Mouse (Mus musculus) liver (tissue): ENCODE results near the gene Gpr3.

ENCODE experiments used
- DNase-seq: peaks from one replicate; pipeline ENCODE4 v3.0.0-alpha.2; 2020; ENCODE audit warnings: mixed read lengths

The Gpr3 gene

DNA sequence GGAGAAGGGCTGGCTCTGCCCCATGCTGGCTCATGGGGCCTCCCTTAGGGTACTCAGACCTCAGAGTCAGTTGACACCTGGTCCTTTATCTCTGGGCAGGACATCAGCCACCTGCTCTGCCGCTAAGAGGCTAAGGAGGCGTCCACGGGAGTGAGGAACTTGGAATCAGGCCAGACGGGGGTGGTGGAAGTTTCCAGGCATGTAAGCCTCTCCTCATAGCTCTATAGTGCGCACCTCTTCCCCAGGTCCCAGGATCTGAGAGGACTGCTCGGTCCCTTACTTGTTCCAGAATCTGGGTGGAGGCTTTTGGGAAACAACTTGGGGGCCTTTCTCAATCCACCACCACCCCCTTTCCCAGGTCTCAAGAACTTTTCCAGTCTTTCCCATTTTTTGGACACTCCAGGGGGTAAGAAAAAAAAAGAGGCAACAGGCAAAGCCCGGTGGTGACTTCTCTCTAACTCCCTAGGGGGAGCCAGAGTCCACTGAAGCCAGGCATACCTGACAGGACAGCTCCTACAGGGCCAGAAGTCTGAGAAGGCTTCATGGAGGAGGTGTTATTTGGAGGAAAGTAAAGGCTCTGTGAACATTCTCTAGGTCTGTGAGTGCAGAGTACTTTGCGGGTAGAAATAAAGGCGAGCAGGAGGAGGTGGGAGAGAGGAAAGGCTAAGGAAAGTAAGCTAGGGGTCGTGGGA lies 21.1 kb upstream of the Gpr3 start:
- peak; percentile 65 for DNase-seq

DNA sequence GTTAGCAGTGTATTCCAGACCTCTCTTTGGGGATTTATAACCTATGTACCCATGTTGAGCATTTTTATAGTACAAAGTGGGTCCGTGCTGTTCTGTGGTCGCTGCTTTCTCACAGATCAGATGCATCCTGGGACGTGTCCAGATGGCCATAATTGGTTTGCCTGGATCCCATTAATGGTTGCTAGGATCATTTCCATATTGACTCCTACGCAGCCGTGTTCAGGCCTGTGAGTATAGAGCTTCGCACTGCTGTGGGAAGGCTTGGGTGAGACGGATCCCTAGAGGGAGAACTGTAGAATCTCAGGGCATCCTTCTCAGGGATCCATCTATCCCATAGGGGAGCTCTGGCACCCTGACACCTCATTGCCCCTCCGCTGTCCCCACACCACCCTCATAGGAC lies 17.2 kb upstream of the Gpr3 start:
- no peak for DNase-seq

DNA sequence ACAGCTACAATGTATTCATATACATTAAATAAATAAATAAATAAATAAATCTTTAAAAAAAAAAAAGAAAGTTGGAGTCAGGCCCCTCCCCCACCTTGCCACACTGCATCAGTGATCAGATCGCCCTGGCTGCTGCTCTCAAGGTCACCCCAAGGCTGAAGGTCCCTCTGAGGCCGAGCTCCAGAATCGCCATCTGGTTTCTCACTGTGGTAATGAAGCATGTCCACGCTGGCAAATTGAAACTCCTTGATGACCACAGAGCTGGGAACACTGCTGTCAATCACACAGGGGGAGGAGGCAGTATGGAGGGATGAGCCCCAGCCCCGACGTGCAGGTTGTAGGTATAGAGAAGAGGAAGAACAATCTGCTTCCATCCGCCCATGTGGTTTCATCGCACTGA lies 15.3 kb upstream of the Gpr3 start:
- no peak for DNase-seq

DNA sequence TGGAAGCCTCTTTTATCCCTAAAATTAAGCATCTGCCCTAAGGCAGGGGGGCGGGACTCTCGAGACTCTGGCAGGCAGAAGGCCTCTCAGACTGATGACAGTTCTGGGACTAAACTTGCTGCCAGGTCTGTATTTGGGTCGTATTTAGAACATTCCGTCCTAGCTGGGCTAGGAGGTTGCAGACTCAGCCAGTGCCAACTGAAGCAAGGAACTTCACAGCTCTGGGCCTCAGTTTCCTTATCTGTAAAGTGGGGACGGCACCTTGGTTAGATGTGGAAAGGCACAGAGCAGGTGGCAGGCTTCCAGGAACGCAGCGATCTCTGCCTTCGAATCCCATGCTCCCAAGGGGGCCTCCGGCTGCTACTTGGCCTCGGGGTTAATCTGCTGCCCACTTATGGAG lies 13.7 kb upstream of the Gpr3 start:
- no peak for DNase-seq

DNA sequence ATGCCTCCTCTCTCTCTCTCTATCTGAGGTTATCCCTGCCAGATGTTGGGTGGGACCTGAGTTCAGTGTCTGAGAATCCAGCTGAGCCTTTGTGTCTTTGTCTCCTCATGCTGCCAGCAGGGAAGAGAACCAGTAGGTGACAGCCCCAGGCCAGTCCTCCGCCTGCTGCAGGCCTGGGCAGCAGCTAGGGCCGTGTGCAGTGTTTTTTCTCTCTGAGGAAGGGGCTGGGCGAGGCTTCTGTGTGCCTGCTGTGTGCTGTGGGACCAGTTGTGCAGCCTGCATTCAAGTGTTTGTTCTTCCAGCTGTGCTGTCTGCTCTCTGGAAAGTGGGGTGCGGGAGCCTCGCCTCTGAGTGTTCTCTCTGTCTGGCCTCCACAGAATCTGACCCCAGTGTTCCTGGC lies 11.5 kb upstream of the Gpr3 start:
- DNase-seq = no peak

DNA sequence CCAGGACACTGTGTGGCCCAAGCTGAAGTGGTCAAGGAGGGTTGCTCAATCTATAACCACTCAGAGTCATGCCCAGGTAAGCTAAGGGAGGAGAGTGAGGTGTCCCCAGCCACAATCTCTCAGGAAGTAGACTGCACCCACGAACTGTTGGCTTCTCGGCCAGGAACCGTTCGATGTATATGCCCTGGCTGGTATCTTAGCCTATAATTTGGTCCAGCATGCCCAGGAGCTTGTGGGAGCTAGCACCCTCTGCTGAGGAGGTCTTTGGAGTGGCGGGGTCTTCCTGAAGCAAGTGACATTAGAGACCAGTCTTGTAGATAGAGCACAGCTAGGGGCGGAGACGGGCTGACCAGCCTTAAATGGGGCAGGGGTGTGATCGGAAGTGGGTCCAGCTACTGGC lies 9.4 kb upstream of the Gpr3 start:
- DNase-seq = no peak

DNA sequence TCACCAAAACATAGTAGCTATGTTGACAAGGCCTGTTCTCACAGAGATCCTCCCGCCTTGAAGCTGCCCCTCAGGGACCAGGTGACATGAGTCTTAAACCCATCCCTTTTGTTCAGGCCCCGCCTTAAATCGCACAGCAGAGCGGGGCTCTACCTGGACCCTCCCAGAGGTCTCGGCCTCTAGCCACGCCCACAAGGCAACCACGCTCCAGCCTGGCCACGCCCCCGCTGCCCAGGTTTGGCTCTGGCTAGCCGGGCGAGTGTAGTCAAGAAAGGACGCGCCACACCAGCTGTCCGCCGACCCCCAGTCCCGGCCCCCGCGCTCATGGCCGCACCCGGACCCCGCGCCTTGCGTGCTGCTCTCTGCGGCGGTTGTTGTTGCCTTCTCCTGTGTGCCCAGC lies 8.3 kb upstream of the Gpr3 start:
- peak; percentile 67 for DNase-seq

DNA sequence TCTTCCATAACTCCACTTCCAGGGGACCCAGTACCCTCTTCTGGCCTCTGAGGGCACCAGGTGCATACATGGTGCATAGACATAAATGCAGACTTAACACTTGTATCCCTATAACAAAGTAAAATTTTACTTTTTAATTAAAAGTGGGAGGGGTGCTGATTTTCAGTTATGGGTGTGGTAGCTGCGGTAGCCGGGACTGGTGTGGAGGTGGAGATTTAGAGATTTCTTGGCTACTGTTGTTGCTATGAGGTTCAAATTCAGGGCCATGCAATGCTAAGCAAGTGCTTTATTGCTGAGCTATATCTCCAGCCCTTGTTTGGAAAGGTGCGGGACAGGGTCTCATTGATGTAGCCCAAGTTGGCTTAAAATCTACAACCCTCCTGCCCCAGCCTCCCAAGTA lies 6.4 kb upstream of the Gpr3 start:
- DNase-seq = no peak

DNA sequence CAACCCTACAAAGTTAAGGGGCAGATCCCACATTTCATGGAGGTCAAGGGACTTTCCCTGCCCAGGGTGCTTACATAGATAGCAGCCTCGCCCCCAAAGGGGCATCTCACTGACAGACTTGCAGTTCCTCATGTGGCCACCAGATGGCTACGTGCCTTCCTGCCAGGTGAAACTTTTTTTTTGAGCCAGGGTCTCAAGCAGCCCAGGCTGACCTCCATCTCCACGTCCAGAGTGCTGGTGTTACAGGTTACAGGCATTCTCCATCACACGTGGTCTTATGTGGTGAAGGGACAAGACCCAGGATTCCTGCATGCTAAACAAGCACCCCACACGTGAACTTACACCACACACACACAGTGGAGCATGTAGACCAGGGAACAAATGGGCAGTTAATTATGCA lies 5.3 kb upstream of the Gpr3 start:
- peak; percentile 66 for DNase-seq

DNA sequence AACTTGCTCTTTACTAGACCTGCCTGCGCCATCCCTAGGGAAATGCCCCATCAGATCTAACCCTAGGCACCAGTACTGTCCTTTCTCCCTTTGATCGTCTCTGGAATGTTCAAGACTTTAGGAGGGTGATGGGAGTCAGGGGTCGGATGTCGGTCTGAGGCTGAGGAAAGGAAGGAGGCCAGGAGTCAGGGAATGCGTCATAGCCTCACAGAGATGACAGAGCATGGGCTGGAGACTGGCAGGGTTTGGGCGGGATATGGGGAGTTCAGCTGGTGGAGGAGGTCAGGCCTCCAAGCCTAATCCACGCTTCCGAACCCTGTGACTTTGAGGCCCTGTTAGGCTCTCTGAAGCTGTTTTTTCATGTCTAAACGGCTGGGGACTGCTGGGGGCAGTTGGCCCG lies 1.3 kb upstream of the Gpr3 start:
- no peak for DNase-seq

DNA sequence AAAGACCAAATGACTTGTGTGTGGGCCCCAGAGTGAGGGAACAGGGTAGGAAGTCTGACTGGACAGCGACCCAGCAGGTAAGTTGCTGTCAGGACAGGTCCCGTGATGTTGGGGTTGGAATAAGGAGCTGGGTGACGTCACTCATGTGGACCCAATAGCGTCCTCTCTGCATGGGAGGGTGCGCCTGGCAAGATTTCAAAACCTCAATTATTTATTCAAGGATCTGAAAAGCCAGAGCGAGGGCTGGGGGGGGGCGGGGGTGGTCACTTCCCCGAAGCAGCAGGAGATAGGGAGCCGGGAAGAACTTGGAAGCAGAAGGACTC lies 893 bp upstream of the Gpr3 start:
- no peak for DNase-seq

DNA sequence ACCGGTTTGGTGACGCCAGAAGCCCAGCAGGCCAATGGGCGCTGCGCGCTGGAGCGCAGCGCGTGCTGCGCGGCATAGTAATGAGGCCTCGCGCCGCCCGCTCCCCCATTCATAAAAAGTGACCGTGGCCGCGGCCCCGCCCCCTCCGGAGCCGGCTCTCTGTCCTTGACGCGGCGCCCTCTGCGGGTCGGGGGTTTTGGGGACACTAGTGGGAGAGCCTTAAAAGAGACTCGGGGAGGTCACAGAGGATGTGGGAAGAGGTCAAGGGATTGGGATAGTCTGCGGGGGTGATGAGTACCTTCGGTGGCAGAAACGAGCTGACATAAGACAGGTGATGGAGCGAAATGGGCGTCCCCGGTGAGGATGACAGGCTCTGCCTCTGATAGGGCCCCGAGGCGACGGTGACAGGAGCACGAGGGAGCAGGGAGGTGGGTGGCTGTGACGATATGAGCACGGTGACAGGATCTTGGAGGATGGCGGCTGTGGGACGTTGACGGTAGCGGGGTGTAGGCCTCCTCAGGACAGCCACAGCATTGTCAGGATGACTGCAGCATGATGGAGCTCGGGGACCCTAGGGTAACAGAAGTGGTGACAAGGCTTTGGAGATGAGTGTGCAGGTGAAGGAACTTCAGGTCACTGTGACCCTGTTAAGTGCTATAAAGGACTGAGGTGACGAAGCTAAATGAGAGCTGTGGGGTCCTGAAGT lies 379 bp upstream of the Gpr3 start:
- peak; percentile 79 for DNase-seq

DNA sequence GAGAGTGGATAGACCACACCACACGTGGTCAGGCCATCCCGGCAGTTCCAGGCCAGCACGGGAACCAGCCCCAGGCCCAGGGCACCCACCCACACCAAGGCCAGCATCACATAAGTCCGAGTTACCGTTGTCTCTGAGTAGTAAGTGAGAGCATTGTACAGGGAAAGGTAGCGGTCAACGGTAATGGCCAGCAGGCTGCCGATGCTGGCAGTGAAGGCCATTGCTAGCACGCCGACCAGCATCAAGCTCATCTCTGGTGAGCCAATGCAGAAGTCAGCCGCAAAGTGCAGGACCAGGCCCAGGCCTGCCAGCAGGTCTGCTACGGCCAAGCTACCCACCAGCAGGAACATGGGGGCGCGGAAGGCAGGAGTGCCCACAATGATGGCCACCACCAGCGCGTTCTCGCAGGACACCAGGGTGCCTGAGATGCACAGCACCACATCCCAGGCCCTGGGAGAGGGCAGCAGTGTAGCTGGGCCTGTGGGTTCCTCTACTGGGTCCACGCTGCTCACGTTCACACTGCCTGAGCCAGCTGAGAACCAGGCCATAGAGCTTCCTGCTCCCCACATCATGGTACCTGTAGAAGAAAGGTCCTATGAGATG lies 1.4 kb downstream of the Gpr3 start:
- no peak for DNase-seq

DNA sequence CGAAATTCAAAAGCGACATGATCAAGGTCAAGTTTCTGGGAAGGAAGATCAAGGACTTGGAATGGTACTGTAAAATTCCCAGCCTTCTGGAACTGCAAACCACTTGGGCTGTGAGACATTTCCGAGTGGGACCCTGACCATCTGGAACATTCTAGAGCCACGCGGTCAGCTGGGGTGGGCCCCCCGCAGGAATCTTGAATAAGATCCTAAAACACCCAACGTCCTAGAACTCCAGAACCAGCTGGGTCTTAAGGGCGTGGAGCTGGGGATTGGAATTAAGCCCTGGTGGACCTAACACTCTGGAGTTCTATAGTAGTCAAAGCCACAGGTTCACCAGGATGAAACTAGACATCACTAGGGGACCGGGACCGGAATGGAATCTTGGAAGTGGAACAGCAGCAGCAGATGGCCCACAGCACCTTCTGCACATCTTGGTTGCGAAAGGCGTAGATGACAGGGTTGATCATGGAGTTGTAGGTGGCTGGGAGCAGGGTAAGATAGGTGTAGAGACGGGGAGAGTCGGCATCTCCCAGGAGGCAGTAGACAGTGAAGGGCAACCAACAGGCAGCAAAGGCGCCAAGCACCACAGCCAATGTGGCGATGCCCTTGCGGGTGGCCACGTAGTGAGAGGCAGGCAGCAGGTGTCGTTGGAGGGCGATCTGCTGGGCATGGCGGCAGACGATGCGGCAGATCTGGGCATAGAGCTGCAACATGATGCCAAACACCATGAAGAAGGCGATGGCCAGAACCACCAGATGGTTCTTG lies 2.1 kb downstream of the Gpr3 start:
- DNase-seq = no peak

DNA sequence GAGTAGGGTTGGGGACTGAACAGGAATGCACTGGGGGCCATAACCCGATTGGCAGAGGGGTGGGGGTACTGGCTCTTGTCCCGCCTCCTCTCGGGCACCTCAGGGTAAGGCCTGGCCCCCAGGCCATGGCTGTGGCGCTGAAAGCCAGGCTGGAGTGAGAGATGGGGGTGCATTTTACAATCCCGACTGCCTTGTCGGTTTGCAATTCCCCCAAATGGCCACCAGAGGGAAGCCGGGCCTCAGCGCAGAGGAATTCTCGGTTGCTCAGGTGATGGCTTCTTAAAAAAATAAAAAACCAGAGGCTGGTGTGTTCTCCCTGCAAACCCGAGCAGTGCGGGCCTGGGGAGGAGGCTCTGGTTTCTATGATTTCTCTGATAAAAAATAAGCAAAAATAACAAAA lies 3.0 kb downstream of the Gpr3 start:
- DNase-seq = peak; percentile 62

DNA sequence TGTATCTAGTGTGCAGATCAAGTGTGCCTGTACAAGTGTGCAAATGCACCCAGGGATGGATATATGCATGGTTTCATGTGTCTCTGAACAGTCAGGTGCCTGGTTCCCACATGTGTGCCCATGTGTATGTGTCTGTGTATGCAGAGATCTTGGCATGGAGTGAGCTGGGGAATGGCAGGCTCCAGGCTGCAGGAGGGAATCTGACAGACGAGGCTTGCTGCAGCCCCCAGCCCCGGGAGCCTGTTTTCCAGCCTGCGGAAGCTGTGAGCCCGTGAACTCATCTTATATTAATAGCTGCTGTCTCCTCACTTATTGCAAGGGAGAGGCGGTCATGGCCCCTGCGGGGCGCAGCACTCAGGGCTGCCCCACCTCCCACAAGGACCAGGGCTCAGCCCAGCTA lies 8.0 kb downstream of the Gpr3 start:
- no peak for DNase-seq

DNA sequence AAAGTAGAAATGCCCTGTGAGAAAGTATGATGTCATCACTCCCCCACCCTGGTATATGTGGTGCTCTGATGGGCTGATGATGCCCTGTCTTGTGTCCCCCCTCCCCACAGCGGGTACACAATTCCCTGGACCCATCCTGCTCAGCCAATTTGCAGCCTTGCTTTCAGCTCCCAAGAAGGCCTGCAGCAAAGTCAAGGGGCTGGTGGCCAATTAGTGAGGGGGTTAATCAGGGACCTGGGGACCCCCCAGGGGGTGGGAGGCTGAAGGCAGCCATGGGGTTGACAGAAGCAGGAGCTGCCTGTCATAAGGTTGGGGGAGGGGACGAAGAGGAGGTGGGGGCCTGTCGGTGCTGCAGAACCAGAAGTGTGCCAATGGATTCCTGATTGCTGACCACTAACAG lies 8.7 kb downstream of the Gpr3 start:
- DNase-seq = no peak

DNA sequence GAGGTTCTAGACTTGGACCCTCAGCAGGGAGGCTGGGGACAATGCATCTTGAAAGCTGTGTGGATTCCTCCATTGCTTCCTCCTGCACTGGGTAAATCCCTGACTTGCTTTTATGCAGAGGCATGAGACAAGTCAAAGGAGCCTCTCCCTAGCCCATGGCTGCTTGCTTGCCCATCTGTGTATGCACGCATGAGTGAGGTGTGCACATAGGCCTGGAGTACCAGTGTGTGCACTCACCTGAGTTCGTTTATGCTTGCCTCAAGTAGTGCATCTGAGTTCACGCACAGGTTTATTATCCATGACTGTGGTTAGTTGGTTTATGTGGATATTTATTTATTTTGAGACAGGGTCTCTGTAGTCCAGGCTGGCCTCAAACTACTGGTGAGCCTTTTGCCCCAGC lies 10.1 kb downstream of the Gpr3 start:
- DNase-seq = no peak

DNA sequence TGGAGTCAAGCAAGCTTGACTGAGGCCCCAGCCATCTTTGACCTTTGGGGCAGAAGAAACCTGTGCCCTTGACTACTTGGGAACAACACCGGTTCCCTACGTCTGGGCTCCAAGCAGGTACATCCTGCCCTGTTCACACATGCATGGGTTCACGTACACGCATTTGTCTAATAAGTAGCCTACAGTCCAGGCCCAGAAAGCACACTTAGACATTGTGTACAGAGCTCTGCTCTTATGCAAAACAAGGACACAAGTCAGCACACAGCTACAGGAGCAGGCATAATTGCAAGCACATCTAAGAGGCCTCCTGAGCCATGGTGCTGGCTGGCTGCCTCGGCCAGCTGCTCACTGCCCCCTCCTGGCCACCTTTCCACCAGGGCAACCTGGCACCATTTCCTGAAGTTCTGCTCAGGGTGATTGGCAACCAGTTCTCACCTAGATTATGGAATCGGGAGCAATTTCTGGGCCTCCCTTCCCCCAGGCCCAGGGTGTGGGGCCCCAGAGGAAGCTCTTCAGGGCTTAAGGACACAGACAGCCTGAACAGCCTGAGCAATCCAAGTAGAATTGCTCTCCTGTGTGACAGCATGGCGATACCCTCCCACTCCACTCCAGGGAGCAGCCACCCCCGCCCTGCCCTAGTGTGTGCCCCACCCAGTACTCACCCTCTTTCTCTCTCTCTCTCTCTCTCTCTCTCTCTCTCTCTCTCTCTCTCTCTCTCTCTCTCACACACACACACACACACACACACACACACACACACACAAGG lies 11.1 kb downstream of the Gpr3 start:
- DNase-seq = peak; percentile 38

DNA sequence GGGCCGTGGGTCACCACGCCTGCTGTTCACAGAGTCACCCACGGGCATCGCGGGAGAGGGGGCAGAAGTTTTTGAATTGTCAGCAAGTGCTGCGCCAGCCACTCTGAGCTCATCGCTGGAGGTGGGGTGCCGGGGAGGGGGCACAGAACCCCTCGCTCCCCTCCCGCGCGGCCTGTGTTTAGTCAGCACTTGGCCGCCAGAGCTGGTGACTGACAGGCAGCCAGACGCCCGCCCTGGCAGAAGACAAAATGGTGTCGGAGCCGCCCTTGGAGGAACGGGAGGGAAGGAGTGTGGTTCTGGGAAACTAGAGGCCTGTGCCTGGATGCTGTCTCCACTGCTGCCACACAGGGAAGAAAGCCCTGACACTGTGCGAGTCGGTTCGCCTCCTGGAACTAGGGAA lies 12.0 kb downstream of the Gpr3 start:
- no peak for DNase-seq

DNA sequence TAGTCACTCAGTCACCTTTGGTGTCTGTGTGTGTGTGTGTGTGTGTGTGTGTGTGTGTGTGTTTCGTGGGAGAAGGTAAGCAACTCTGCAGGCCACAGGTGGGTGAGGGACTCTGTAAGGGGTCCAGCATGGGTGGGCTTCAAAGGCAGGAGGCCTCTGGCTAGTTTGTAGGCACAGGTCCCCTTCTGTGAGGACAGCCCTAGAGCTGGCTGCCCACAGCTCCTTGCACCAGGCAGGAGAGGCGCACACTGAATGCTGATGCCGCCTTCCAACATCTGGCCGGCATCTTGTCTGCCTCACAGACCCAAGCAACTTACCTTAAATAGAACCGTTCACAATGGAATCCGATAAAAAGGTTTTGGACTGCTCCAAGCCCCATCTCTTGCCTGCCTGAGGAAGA lies 12.6 kb downstream of the Gpr3 start:
- DNase-seq = no peak

DNA sequence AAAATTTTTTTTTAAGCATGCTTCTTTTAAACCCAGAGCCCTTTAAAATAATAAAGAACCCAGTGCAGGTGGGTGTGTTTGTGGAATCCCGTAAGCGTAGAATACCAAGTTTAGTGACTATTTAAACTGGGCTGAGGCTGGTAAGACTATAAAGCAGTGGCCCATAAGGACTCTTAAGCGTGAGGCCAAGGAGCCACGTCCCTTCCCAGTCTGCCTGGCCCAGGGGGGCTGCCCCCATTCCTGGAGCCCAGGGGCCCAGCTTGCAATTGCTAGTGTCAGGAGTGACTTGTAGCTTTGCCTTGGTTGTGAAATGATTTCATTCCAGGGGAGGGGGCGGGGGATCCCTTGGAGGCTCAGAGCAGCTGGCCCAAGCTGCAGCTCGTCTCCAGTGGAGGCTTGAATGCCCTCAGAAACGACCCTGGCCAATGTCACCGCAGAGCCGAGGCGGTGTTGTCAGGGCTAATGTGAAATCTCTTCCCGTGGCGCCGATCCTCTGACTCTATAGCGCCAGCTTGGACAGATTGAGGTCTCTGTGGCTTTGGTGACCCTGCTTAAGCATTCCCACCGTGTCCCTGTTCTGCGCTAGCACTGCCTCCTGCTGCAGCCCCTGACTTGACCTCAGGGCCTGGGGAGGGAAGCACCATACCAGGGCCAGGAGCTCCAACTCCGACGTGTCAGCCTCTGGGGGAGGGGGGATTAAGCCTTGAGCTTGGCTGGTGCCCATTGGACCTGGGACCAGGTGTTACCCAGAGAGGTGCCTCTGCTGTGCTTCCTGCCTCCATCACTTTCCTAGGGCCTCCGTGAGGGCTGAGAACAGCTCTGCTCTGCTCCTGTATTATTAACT lies 13.8 kb downstream of the Gpr3 start:
- no peak for DNase-seq
